Mouse (Mus musculus) telencephalon, adult 2 months (tissue): ENCODE results near the gene 1700001K19Rik.
"Not testable (repeated sequence)": the region's sequence is repeated elsewhere in the genome, so short reads cannot be mapped to it uniquely, and the experiment has no call there.

Experiments used
- DNase-seq: peaks from one replicate; pipeline ENCODE4 v3.0.0-alpha.2; 2011; ENCODE audit warnings: low read depth, low spot score

The 1700001K19Rik gene

GRCm38 (mm10) chr12:110682561-110683299 is at the start of gene 1700001K19Rik:
1700001K19Rik (minus strand) TSS chr12:110682619.
- no peak for DNase-seq

- DNase-seq = no peak
These were observed 44.0 kb upstream of the 1700001K19Rik start for GRCm38 (mm10) chr12:110726428-110726827.

- no peak for DNase-seq
These were observed 43.1 kb upstream of the 1700001K19Rik start for GRCm38 (mm10) chr12:110725489-110725888.

GRCm38 (mm10) chr12:110725051-110725450 is 42.6 kb upstream of the 1700001K19Rik start:
- no peak for DNase-seq

GRCm38 (mm10) chr12:110716004-110716403 is 33.6 kb upstream of the 1700001K19Rik start:
- no peak for DNase-seq

GRCm38 (mm10) chr12:110714215-110714614 is 31.8 kb upstream of the 1700001K19Rik start:
- DNase-seq = no peak

- no peak for DNase-seq
These were observed 31.4 kb upstream of the 1700001K19Rik start for GRCm38 (mm10) chr12:110713784-110714183.

- DNase-seq = no peak
These were observed 28.9 kb upstream of the 1700001K19Rik start for GRCm38 (mm10) chr12:110711270-110711669.

GRCm38 (mm10) chr12:110707451-110707850 is 25.0 kb upstream of the 1700001K19Rik start:
- no peak for DNase-seq

- peak; percentile 28 for DNase-seq
These were observed 24.2 kb upstream of the 1700001K19Rik start for GRCm38 (mm10) chr12:110706337-110707231.

- not testable (repeated sequence) for DNase-seq
These were observed 23.0 kb upstream of the 1700001K19Rik start for GRCm38 (mm10) chr12:110705419-110705818.

GRCm38 (mm10) chr12:110703682-110704081 is 21.3 kb upstream of the 1700001K19Rik start:
- DNase-seq = no peak

GRCm38 (mm10) chr12:110703008-110703471 is 20.6 kb upstream of the 1700001K19Rik start:
- peak; percentile 43 for DNase-seq

- DNase-seq = no peak
These were observed 20.1 kb upstream of the 1700001K19Rik start, which contains the start of gene Hsp90aa1 for GRCm38 (mm10) chr12:110702556-110702955. Hsp90aa1 (minus strand) TSS chr12:110702728.

GRCm38 (mm10) chr12:110701363-110701762 is 18.9 kb upstream of the 1700001K19Rik start:
- not testable (repeated sequence) for DNase-seq

GRCm38 (mm10) chr12:110700730-110701129 is 18.3 kb upstream of the 1700001K19Rik start:
- DNase-seq = no peak

- DNase-seq = no peak
These were observed 16.7 kb upstream of the 1700001K19Rik start for GRCm38 (mm10) chr12:110699171-110699547.

GRCm38 (mm10) chr12:110698523-110699170 is 16.2 kb upstream of the 1700001K19Rik start:
- DNase-seq = no peak

- DNase-seq = no peak
These were observed 15.7 kb upstream of the 1700001K19Rik start for GRCm38 (mm10) chr12:110698080-110698479.

GRCm38 (mm10) chr12:110697457-110697856 is 15.0 kb upstream of the 1700001K19Rik start:
- no peak for DNase-seq

- DNase-seq = no peak
These were observed 14.6 kb upstream of the 1700001K19Rik start for GRCm38 (mm10) chr12:110696975-110697400.
